Mouse (Mus musculus): ENCODE measurements at regions not wholly inside any gene's neighbourhood (a gene's known extent, or its start where the extent isn't known, plus 50 kb on each side); places are given as distances from the start of the nearest gene placed in this dataset.

GRCm38 (mm10) chr10:37625972-37626757, 487.4 kb upstream of the Marcks start:
- intact Hi-C loops (cut with DNase I) = no loop called here
- DNase-seq (ENCODE audit: low spot score in 2 of 2) = no peak

GRCm38 (mm10) chr10:37623041-37623440, 484.3 kb upstream of the Marcks start:
- intact Hi-C loops (cut with DNase I) = no loop called here
- no peak for DNase-seq (ENCODE audit: low spot score in 2 of 2)

GRCm38 (mm10) chr10:37618606-37619005, 479.9 kb upstream of the Marcks start:
- intact Hi-C loops (cut with DNase I) = no loop called here
- DNase-seq (ENCODE audit: low spot score in 2 of 2) = no peak

GRCm38 (mm10) chr10:37617708-37618300, 479.1 kb upstream of the Marcks start:
- intact Hi-C loops (cut with DNase I) = no loop called here
- no peak for DNase-seq (ENCODE audit: low spot score in 2 of 2)

- intact Hi-C loops (cut with DNase I) = no loop called here
- no peak for DNase-seq (ENCODE audit: low spot score in 2 of 2)
Measured at GRCm38 (mm10) chr10:37615926-37616691, 477.4 kb upstream of the Marcks start.

- DNase-seq (ENCODE audit: low spot score in 2 of 2) = no peak
- intact Hi-C loops (cut with DNase I) = no loop called here
Measured at GRCm38 (mm10) chr10:37613936-37614335, 475.2 kb upstream of the Marcks start.

GRCm38 (mm10) chr10:37603529-37603928, 464.8 kb upstream of the Marcks start:
- intact Hi-C loops (cut with DNase I) = no loop called here

GRCm38 (mm10) chr10:37602936-37603335, 464.2 kb upstream of the Marcks start:
- intact Hi-C loops (cut with DNase I) = no loop called here

More at GRCm38 (mm10) chr10:37603529-37603928, 464.8 kb upstream of the Marcks start:
- DNase-seq (ENCODE audit: low spot score in 2 of 2) = no peak

GRCm38 (mm10) chr10:37589889-37590288, 451.2 kb upstream of the Marcks start:
- no peak for DNase-seq (ENCODE audit: low spot score in 2 of 2)
- intact Hi-C loops (cut with DNase I) = no loop called here

More at GRCm38 (mm10) chr10:37602936-37603335, 464.2 kb upstream of the Marcks start:
- DNase-seq (ENCODE audit: low spot score in 2 of 2) = no peak

- no peak for DNase-seq (ENCODE audit: low spot score in 2 of 2)
- intact Hi-C loops (cut with DNase I) = no loop called here
Measured at GRCm38 (mm10) chr10:37589009-37589408, 450.3 kb upstream of the Marcks start.

- intact Hi-C loops (cut with DNase I) = no loop called here
Measured at GRCm38 (mm10) chr10:37571171-37571570, 432.5 kb upstream of the Marcks start.

GRCm38 (mm10) chr10:37561705-37562104, 423.0 kb upstream of the Marcks start:
- DNase-seq (ENCODE audit: low spot score in 2 of 2) = no peak
- intact Hi-C loops (cut with DNase I) = no loop called here

More at GRCm38 (mm10) chr10:37571171-37571570, 432.5 kb upstream of the Marcks start:
- DNase-seq (ENCODE audit: low spot score in 2 of 2) = no peak

GRCm38 (mm10) chr10:37549446-37549845, 410.7 kb upstream of the Marcks start:
- DNase-seq (ENCODE audit: low spot score in 2 of 2) = no peak
- intact Hi-C loops (cut with DNase I) = no loop called here

- intact Hi-C loops (cut with DNase I) = no loop called here
- no peak for DNase-seq (ENCODE audit: low spot score in 2 of 2)
Measured at GRCm38 (mm10) chr10:37540703-37541102, 402.0 kb upstream of the Marcks start.

GRCm38 (mm10) chr10:37505966-37506615, 367.4 kb upstream of the Marcks start:
- intact Hi-C loops (cut with DNase I) = no loop called here
- DNase-seq (ENCODE audit: low spot score in 2 of 2) = no peak

- DNase-seq (ENCODE audit: low spot score in 2 of 2) = no peak
- intact Hi-C loops (cut with DNase I) = no loop called here
Measured at GRCm38 (mm10) chr10:37504468-37504867, 365.7 kb upstream of the Marcks start.

- intact Hi-C loops (cut with DNase I) = no loop called here
- DNase-seq (ENCODE audit: low spot score in 2 of 2) = no peak
Measured at GRCm38 (mm10) chr10:37502505-37502904, 363.8 kb upstream of the Marcks start.

GRCm38 (mm10) chr10:37501043-37501442, 362.3 kb upstream of the Marcks start:
- intact Hi-C loops (cut with DNase I) = no loop called here
- no peak for DNase-seq (ENCODE audit: low spot score in 2 of 2)

GRCm38 (mm10) chr10:37495467-37495866, 356.7 kb upstream of the Marcks start:
- no peak for DNase-seq (ENCODE audit: low spot score in 2 of 2)
- intact Hi-C loops (cut with DNase I) = no loop called here

- no peak for DNase-seq (ENCODE audit: low spot score in 2 of 2)
- intact Hi-C loops (cut with DNase I) = no loop called here
Measured at GRCm38 (mm10) chr10:37494552-37495166, 355.9 kb upstream of the Marcks start.

All from left cerebral cortex, postnatal 36 days (tissue).